Mouse (Mus musculus): ENCODE measurements around the gene Pakap. TPM values are rescaled to one million over a fixed set of nuclear protein-coding genes. Genes with fewer than 3 reads are reported as not detected.

Pakap gene
- polyA plus RNA-seq, 1 experiment = not detected

DNA sequence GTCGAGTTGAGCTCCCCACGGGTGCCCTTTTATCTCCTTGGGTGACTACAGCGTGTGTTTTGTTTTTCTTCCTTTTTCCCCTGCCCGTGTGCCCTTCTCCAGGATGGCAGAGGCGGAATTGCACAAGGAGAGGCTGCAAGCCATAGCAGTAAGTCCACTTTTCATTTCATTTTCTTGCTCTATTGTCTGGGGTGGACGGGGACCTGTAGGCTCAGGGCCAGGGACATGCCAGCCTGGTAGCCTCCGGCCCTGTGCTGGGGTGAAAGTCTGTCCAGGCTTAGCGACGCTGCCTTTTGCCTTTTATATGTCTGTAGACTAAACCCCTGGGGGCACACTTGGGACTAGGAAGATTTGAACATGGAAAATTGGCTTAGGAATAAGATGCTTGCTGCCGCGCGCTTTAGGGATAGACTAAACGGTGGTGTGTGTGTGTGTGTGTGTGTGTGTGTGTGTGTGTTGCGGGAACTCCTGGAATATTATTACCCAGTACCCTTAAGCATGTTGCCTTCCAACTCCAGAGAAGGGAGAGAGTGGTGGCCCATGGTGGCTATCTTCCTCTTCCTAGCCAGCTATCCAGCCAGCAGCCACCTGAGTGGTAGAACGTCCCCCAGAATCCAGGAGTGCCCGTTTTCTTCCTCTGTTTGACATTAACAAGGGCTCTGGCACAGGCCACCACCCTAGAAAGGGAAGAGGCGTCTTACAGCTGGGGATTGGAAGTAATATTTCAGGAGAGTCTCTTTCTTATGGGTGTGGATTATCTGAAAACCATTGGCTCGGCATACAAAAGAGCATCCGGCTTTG lies 489 bp downstream of the Pakap start:
- Histone ChIP-seq H3K27ac (ENCODE audit: insufficient read depth, low read depth, low read length) (peak overlapping the region; percentile 82), H3K4me3 (ENCODE audit: insufficient read depth, low read depth, low read length) (peak overlapping the region; percentile 57), H3K4me1 (ENCODE audit: control insufficient read depth, insufficient read depth, low read length) (peaks cover 14% of the 10 kb centered on the region)
- 24% methylated on average over 19 of the region's 19 CpGs for WGBS
- no peak for TF ChIP-seq POLR2A (IDR thresholded peaks at IDR 0.05; ENCODE audit: insufficient read depth, low read depth, low read length)
- TF ChIP-seq CTCF (IDR thresholded peaks at IDR 0.05; ENCODE audit: insufficient read depth, low read depth, low read length) = no peak

- no peak for TF ChIP-seq CTCF (IDR thresholded peaks at IDR 0.05; ENCODE audit: insufficient read depth, low read depth, low read length)
- no peak for TF ChIP-seq POLR2A (IDR thresholded peaks at IDR 0.05; ENCODE audit: insufficient read depth, low read depth, low read length)
- no peak overlapping the region for H3K27ac ChIP-seq (ENCODE audit: insufficient read depth, low read depth, low read length)
- 67% methylated on average over 4 of the region's 4 CpGs for WGBS
- H3K4me3 ChIP-seq (ENCODE audit: insufficient read depth, low read depth, low read length) = peak overlapping the region; percentile 57
- H3K4me1 ChIP-seq (ENCODE audit: control insufficient read depth, insufficient read depth, low read length) = peaks cover 14% of the 10 kb centered on the region
These were observed 1.0 kb downstream of the Pakap start for GRCm38 (mm10) chr4:57569069-57569355.

- 63% methylated on average over 6 of the region's 6 CpGs for WGBS
- no peak overlapping the region for H3K27ac ChIP-seq (ENCODE audit: insufficient read depth, low read depth, low read length)
- H3K4me3 ChIP-seq (ENCODE audit: insufficient read depth, low read depth, low read length) = no peak overlapping the region
- peaks cover 15% of the 10 kb centered on the region for H3K4me1 ChIP-seq (ENCODE audit: control insufficient read depth, insufficient read depth, low read length)
- TF ChIP-seq CTCF (IDR thresholded peaks at IDR 0.05; ENCODE audit: insufficient read depth, low read depth, low read length) = no peak
- TF ChIP-seq POLR2A (IDR thresholded peaks at IDR 0.05; ENCODE audit: insufficient read depth, low read depth, low read length) = no peak
These were observed 1.7 kb downstream of the Pakap start for GRCm38 (mm10) chr4:57569711-57570110.

- H3K27ac ChIP-seq (ENCODE audit: insufficient read depth, low read depth, low read length) = no peak overlapping the region
- H3K4me3 ChIP-seq (ENCODE audit: insufficient read depth, low read depth, low read length) = no peak overlapping the region
- peaks cover 18% of the 10 kb centered on the region for H3K4me1 ChIP-seq (ENCODE audit: control insufficient read depth, insufficient read depth, low read length)
- TF ChIP-seq POLR2A (IDR thresholded peaks at IDR 0.05; ENCODE audit: insufficient read depth, low read depth, low read length) (no peak), CTCF (IDR thresholded peaks at IDR 0.05; ENCODE audit: insufficient read depth, low read depth, low read length) (no peak)
- 73% methylated on average over 3 of the region's 3 CpGs for WGBS
These were observed 2.2 kb downstream of the Pakap start for GRCm38 (mm10) chr4:57570229-57570628.

- Histone ChIP-seq H3K4me1 (ENCODE audit: control insufficient read depth, insufficient read depth, low read length) (peaks cover 24% of the 10 kb centered on the region), H3K4me3 (ENCODE audit: insufficient read depth, low read depth, low read length) (no peak overlapping the region), H3K27ac (ENCODE audit: insufficient read depth, low read depth, low read length) (no peak overlapping the region)
- WGBS = 96% methylated on average over 3 of the region's 3 CpGs
- TF ChIP-seq CTCF (IDR thresholded peaks at IDR 0.05; ENCODE audit: insufficient read depth, low read depth, low read length) (no peak), POLR2A (IDR thresholded peaks at IDR 0.05; ENCODE audit: insufficient read depth, low read depth, low read length) (no peak)
These were observed 6.2 kb downstream of the Pakap start for GRCm38 (mm10) chr4:57574181-57574580.

DNA sequence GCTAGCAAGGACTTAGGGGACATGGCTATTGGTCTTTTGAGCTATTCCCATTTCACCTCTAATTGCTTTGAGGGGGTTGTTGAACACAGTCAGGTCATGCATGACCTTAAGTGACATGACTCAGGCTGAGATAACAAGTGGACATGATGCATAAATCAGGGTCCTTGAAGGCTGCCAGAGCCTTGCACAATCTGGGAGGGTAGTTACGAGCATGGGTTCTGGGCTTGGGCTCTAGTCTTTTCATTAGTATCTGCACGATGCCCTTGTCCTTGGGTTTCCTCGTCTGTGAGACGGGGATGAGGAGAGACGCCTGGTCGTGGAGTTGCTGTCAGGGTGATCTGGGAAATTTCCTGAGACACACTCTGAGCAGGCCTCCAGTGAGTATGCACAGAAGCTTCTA lies 6.7 kb downstream of the Pakap start:
- TF ChIP-seq POLR2A (IDR thresholded peaks at IDR 0.05; ENCODE audit: insufficient read depth, low read depth, low read length) (no peak), CTCF (IDR thresholded peaks at IDR 0.05; ENCODE audit: insufficient read depth, low read depth, low read length) (no peak)
- Histone ChIP-seq H3K4me1 (ENCODE audit: control insufficient read depth, insufficient read depth, low read length) (peaks cover 21% of the 10 kb centered on the region), H3K27ac (ENCODE audit: insufficient read depth, low read depth, low read length) (no peak overlapping the region), H3K4me3 (ENCODE audit: insufficient read depth, low read depth, low read length) (no peak overlapping the region)
- WGBS = 64% methylated on average over 6 of the region's 6 CpGs

GRCm38 (mm10) chr4:57575686-57576085 lies 7.7 kb downstream of the Pakap start:
- TF ChIP-seq POLR2A (IDR thresholded peaks at IDR 0.05; ENCODE audit: insufficient read depth, low read depth, low read length) (no peak), CTCF (IDR thresholded peaks at IDR 0.05; ENCODE audit: insufficient read depth, low read depth, low read length) (no peak)
- Histone ChIP-seq H3K27ac (ENCODE audit: insufficient read depth, low read depth, low read length) (no peak overlapping the region), H3K4me1 (ENCODE audit: control insufficient read depth, insufficient read depth, low read length) (peaks cover 16% of the 10 kb centered on the region), H3K4me3 (ENCODE audit: insufficient read depth, low read depth, low read length) (no peak overlapping the region)
- WGBS = 75% methylated on average over 5 of the region's 5 CpGs

GRCm38 (mm10) chr4:57576095-57576494 lies 8.1 kb downstream of the Pakap start:
- H3K27ac ChIP-seq (ENCODE audit: insufficient read depth, low read depth, low read length) = no peak overlapping the region
- H3K4me3 ChIP-seq (ENCODE audit: insufficient read depth, low read depth, low read length) = no peak overlapping the region
- peaks cover 13% of the 10 kb centered on the region for H3K4me1 ChIP-seq (ENCODE audit: control insufficient read depth, insufficient read depth, low read length)
- TF ChIP-seq CTCF (IDR thresholded peaks at IDR 0.05; ENCODE audit: insufficient read depth, low read depth, low read length) (no peak), POLR2A (IDR thresholded peaks at IDR 0.05; ENCODE audit: insufficient read depth, low read depth, low read length) (no peak)
- 69% methylated on average over 11 of the region's 11 CpGs for WGBS

GRCm38 (mm10) chr4:57579683-57580082 lies 11.7 kb downstream of the Pakap start:
- WGBS = 88% methylated on average over 10 of the region's 10 CpGs

More at GRCm38 (mm10) chr4:57579683-57580082, 11.7 kb downstream of the Pakap start:
- TF ChIP-seq POLR2A (IDR thresholded peaks at IDR 0.05; ENCODE audit: insufficient read depth, low read depth, low read length) = no peak
- TF ChIP-seq CTCF (IDR thresholded peaks at IDR 0.05; ENCODE audit: insufficient read depth, low read depth, low read length) = no peak
- H3K4me1 ChIP-seq (ENCODE audit: control insufficient read depth, insufficient read depth, low read length) = peaks cover 12% of the 10 kb centered on the region
- H3K27ac ChIP-seq (ENCODE audit: insufficient read depth, low read depth, low read length) = no peak overlapping the region
- no peak overlapping the region for H3K4me3 ChIP-seq (ENCODE audit: insufficient read depth, low read depth, low read length)
